Mouse (Mus musculus): Measurements from ENCODE around the gene Usp37. TPM values are rescaled to one million over a fixed set of nuclear protein-coding genes. Genes with fewer than 3 reads are reported as not detected.

Gene Usp37
- polyA plus RNA-seq, 3 experiments from 2014 or later: 29.2 to 30.1 (median 29.4) TPM

GRCm38 (mm10) chr1:74460273-74460672 lies 83.8 kb downstream of the Usp37 start:
- ATAC-seq: peak; percentile 52

DNA sequence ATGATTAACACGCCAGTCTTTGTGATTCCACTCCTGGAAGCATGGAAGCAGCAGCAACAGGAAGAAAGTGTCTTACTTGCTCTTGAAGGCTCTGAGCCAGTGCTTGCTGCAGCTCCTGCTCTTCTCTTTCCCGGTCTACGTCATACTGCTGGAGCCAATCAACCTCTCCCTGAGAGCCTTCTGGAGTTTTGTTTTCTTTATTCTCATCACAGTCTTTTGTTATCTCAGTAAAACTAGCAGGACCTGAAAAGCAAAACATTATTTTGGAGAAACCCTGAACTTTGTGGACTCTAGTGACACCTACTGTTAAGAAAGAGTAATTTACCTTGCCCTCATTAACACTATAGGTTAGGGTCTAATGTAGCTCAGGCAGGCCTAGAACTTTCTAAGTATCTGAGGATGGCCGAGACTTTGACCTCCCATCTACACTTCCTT lies 91.5 kb downstream of the Usp37 start:
- ATAC-seq: peak; percentile 69

- no peak for ATAC-seq
These were observed 99.5 kb downstream of the Usp37 start for GRCm38 (mm10) chr1:74444538-74444937.

DNA sequence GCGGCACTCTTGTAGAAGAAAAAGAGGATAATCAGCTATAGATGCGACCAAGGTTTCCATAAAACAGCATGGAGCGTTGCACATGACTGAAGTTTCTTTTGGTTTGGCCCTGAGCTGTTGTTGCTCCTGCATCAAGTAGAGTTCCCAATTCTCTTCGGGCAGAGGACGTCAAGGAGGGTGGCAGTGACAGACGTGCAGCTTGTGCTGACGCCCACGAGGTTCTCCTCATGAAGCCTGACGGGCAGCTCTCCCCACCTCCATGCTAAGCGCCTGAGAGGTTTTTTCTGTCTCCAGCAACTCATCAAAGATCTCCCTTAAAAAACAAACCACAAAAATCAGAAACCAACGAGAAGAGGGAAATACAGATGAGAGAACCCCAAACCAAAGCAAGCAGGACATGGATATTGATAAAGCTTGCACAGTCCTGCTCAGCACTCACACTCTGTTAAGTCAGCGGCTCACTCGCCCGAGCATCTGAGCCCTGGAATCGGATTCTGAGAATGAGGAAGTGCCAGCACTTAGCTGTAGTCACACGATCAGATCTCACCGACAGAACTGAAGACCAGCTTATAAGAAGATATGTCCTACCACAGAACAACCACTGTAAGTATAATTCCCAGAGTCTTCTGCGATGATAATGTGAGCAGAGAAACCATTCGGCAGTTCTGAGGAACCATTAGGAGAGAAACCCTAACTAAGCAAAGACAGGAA lies 104.8 kb downstream of the Usp37 start:
- no peak for ATAC-seq

- peak; percentile 85 for ATAC-seq
These were observed 106.2 kb downstream of the Usp37 start for GRCm38 (mm10) chr1:74437702-74438427.

GRCm38 (mm10) chr1:74435563-74435962 lies 108.5 kb downstream of the Usp37 start:
- no peak for ATAC-seq

DNA sequence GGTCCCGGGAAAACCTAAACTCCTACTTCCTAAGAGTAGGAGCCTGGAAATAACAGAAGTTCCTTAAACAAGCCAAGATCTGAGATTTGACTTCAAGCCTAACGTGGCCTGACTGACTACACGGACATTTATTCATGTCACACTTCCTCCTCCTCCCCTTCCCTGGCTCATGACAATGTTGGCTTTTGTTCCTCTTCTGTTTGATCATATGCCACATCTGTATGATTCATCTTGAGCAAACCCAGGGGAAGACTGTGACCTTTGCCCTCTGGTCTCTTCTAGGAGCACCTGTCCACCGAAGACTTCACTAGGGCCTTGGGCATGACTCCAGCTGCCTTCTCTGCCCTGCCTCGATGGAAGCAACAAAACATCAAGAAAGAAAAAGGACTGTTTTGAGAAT lies 109.5 kb downstream of the Usp37 start:
- no peak for ATAC-seq

GRCm38 (mm10) chr1:74433220-74433619 lies 110.9 kb downstream of the Usp37 start:
- ATAC-seq: no peak

- no peak for ATAC-seq
These were observed 118.2 kb downstream of the Usp37 start for GRCm38 (mm10) chr1:74425845-74426244.

DNA sequence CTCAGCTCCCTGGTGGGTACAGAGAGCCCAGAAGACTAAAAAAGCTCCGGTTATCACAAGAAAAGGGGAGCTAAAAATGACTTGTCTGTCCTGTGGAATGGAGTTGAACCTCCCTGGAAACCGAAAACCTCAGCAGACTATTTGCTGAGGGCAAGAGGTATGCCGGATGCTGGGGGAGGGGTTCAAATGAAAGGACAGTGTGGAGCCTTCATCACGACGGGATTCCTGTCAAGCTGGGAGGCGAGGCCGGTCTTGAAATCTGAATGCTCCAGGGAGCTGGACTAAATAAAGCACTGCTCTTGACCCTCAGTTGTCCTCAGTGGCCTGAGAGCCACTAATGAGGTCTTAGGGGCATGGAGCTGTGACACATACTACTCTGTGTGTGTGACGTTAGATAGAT lies 120.9 kb downstream of the Usp37 start:
- ATAC-seq: no peak

DNA sequence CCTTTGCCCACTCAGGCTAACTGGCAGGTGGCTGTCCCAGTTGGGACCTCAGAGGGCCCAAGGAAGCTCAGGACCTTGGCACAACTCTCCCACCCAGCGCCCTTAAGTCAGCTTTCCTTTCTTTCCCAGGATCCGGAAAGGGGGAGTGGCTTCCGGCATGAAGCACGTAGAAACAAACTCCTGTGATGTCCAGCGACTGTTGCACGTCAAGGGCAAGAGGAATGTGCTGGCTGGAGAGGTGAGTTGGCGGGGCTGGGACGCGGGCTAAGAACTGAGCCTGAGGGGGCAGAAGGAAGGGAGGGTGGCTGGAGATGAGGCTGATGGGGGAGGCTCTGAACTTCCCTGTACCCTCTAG lies 124.7 kb downstream of the Usp37 start:
- ATAC-seq: no peak

GRCm38 (mm10) chr1:74418747-74419439 lies 125.2 kb downstream of the Usp37 start:
- ATAC-seq: no peak

DNA sequence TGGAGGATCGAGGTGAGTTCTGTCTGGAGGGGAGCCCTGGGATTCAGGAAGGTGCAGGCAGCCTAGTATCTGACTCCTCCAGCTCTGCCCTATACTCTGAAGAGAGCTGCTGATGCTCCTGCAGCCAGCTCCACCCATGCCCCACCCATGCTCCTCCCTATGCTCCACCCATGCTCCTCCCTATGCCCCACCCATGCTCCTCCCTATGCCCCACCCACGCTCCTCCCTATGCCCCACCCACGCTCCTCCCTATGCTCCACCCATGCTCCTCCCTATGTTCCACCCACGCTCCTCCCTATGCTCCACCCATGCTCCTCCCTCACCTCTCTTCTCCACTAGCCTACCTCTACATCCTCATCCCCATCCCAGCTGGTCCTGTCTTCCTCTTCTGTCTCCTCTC lies 128.9 kb downstream of the Usp37 start:
- ATAC-seq: no peak

- ATAC-seq: no peak
These were observed 131.4 kb downstream of the Usp37 start for GRCm38 (mm10) chr1:74412711-74413110.

- ATAC-seq: no peak
These were observed 132.2 kb downstream of the Usp37 start for GRCm38 (mm10) chr1:74411753-74412325.

DNA sequence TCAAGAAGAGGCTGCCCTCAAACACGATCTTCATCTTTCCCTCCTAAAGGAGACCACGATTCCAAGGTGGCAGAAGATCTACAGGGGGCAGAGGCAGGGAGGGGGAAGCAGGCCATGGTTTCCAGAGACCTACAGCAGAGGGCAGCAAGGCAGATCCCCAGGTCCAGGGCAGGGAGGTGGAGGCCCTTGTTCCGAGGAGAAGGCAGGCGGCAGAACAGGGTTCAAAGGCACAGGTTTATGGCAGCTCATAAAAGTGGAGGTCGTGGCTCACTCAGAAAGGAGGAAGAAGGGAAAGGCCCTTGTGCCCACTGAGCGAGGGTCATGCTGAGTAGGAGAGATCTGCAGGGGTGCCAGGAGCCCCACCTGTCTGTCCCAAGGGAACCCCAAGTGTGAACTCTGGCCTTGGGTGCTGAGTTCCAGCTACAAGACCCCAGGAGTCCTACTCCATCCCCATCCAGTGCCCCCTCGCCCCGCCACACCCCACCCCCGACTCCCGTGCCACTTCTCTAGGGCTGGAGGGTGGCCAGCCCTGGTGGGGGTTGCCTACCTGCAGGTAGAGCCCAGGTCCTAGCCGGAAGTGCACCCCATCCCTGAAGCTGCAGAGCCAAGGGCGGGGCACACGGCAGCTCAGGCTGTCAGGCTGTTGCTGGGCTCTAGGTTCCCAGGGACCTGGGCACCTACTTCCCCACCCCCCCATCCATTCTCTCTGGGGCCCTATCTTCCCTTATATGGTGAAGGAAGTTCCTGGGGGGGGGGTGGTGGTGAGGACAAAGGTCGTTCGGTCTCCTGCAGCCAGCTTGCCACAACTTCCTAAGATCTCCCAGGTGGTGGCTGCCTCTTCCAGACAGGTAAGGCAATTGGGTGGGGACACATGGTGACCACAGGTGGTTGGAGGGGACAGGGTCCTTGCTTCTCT lies 135.2 kb downstream of the Usp37 start, which contains the start of gene Vil1:
TSS of gene Vil1 (plus strand) at position 788 of the 916 bp plus-strand sequence.
- ATAC-seq: no peak

DNA sequence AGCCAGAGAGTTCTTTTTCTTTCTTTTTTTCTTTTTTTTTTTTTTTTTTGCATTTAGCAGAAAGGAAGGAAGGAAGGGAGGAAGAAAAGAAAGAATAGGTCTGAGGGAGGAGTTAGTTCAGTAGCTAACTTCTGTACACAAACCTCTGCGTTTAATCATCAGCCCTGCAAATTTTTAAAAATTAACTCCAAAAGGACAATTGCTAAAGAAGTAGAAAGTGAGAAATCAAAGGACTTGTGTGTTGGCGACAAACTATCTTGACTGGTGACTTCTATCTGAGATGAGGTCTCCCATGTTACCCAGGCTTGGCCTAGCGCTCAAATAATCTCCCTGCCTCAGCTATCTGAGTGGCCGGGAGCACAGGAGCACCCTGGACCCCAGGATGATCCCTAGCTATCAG lies 139.9 kb downstream of the Usp37 start:
- no peak for ATAC-seq

DNA sequence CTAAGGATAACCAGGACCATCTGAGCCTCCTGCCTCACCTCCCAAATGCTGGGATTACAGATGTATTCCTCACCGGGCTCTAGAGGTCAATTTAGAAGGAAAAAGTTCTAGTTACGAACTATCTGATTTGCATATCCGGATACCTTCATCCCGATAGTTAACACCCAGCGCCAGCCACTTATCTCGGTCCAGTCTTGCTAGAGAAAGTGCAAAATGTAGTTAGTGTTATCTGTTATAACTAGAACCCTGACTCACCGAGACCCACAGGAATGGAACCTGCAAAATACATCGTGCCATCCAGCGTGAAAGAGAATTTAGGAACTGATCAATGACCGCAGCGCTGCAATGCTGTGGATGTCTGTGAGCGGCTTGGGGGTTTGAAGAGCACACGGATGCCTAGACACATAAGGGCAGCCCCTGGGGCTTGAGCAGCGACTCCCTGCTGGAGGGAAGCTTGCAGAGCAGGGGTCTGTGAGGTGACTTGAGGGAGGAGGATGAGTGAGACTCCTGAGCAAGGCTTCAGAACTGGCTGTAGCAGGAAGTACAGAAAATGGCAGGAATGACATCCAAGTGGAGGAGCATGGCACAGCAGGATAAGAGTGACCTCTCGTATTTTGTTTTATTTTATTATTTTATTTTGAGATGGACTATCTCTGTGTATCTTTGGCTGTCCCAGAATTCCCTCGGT lies 142.9 kb downstream of the Usp37 start:
- no peak for ATAC-seq

- no peak for ATAC-seq
These were observed 143.6 kb downstream of the Usp37 start for GRCm38 (mm10) chr1:74400531-74400930.

DNA sequence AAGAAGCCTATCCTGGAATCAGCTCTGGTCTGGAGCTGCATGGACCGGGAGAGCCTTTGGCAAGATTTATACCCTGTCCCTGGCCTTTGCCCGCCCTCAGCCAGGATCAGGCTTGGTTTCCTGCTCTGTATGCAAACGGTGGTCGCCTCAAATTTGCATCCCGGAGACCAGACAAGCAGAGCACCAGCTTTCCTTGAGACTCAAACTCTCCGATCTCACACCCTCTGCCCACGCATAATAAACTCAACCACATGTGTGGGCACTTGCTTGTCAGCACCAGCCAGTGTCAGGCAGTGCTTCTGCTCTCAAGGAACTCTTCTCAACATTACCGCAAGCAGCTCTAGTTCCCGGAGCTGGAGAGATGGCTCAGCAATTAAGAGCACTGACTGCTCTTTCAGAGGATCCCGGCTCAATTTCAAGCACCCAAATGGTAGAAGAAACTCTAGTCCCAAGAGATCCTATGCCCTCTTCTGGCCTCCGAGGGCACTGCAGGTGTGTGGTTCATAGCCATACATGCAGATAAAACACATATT lies 146.1 kb downstream of the Usp37 start:
- ATAC-seq: peak; percentile 64

DNA sequence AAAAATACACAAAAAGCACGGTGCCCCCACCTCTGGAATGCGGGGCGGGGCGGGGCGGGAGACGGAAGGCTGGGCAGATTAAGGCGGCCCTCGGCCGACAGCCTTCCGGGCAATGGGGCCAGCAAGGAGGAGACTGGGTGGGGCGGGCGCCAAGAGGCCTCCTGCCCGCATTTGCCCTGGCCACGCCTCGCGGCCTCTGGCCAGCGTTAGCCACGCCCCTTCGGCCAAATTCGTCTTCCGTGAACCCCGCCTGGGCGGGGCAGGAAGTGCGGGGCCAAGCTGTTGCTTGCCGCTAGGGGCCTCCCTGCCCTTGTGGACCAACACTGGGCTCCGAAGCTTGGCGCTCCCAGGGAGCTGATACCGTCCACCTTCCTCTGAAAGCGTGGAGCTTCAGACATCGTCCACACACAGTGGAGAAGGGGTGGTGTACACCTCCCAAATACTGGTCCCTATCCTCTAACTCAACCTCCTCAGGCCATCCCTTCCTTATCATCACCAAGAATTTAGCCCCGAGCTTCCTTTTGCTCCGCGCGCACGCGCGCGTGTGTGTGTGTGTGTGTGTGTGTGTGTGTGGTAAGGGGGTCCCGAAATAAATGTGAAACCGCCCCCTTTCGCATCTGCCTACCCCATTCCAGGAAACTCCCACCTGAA lies 146.7 kb downstream of the Usp37 start:
- peak; percentile 71 for ATAC-seq

All from inflammation-experienced regulatory T-cells, adult 6 months (primary cell).